Mouse (Mus musculus) left cerebral cortex, postnatal 25 days (tissue): ENCODE measurements around the gene 5730522E02Rik. TPM values are rescaled to one million over a fixed set of nuclear protein-coding genes. Genes with fewer than 3 reads are reported as not detected.
A peak's percentile ranks its signal among the peaks of the same experiment; 100 is the strongest.

ENCODE experiments used
- DNase-seq, 2 experiments: peaks; one replicate each; pipeline ENCODE4 v3.0.0; 2022; ENCODE audit warnings: low spot score in 2 of 2, mixed read lengths in 1 of 2
- intact Hi-C: fragments of 180-260 bp; cut with DNase I; formaldehyde crosslinking; loops from one replicate; pipeline ENCODE4 v1.15.1; 2025
- microRNA-seq, 2 experiments: library from miRNA; unstranded; fragments of <30 nt; microRNA quantifications; one replicate each; pipeline ENCODE4 v1.2.0; 2022
- total RNA-seq, 2 experiments: library from RNA; stranded (reverse); gene quantifications; 2 replicates each; pipeline ENCODE4 v1.2.3; 2021

5730522E02Rik gene
- total RNA-seq, 2 experiments from 2014 or later = 12.4 to 13.0 TPM

- intact Hi-C loops = no loop called here
- no peak for DNase-seq
Observed at GRCm38 (mm10) chr11:25594780-25595179, 615.8 kb downstream of the 5730522E02Rik start.

GRCm38 (mm10) chr11:25592268-25592667, 618.3 kb downstream of the 5730522E02Rik start:
- DNase-seq = no peak
- intact Hi-C loops = no loop called here

- DNase-seq = no peak
- intact Hi-C loops = no loop called here
Observed at GRCm38 (mm10) chr11:25590215-25590614, 620.3 kb downstream of the 5730522E02Rik start.

GRCm38 (mm10) chr11:25589509-25589908, 621.1 kb downstream of the 5730522E02Rik start:
- DNase-seq = no peak
- intact Hi-C loops = no loop called here

- peak in 1 of 2 experiments; percentile 3 for DNase-seq
- intact Hi-C loops = no loop called here
Observed at GRCm38 (mm10) chr11:25574129-25574465, 636.5 kb downstream of the 5730522E02Rik start.

- intact Hi-C loops = no loop called here
- DNase-seq = no peak
Observed at GRCm38 (mm10) chr11:25573408-25574128, 637.0 kb downstream of the 5730522E02Rik start.

- intact Hi-C loops = no loop called here
- no peak for DNase-seq
Observed at GRCm38 (mm10) chr11:25571396-25571795, 639.2 kb downstream of the 5730522E02Rik start.

Small RNAs within 50 kb of the gene (microRNA-seq; reads per million reads assigned to microRNA genes)
- 0 reads per million in 2 experiments for gene Mir6372

Other genes with a start within 250 kb of the 5730522E02Rik start
- 10 to 100 TPM in 1 of 2 experiments, 1 to 10 TPM in 1; 9.4 to 10.4 TPM for gene Fancl, start 175.4 kb upstream of the 5730522E02Rik start, total RNA-seq